In genomic region chr13:55468851-55469560, GRCm38 (mm10) we compare ENCODE assay signal across 8 mouse cellular contexts. TPM values are rescaled to one million over a fixed set of nuclear protein-coding genes. Genes with fewer than 3 reads are reported as not detected.
A peak's percentile ranks its signal among the peaks of the same experiment; 100 is the strongest.
DNase-seq lines count a peak whose midpoint lies in the region; ATAC-seq lines count a peak whose summit lies in the region.
"Had no signal": no experiment of that assay in that cellular context is flagged by ENCODE, and none has a peak within 500 bp of the region (broad histone marks: within the 10 kb centered on the region; RNA-seq: fewer than 3 reads in every experiment).

No protein-coding gene starts in this region.

- no peak for ATAC-seq in erythroid progenitor cell, adult 5-6 weeks (replicated peaks; ENCODE audit: low FRiP score, poor library complexity, severe bottlenecking)
- no peak for ATAC-seq in inflammation-experienced regulatory T-cells, adult 6 months

- peak; percentile 64 for DNase-seq in kidney, postnatal 14 days
- no peak for DNase-seq in kidney, adult 11 months
- peak; percentile 76 for DNase-seq in MN1 (ENCODE audit: low spot score)
- DNase-seq in embryo, embryonic 10.5 days (ENCODE audit: low spot score) = peak; percentile 71
- peak; percentile 72 for DNase-seq in lung, postnatal 36 days

RNA-seq across cellular contexts. Expression of gene Prr7, which starts 4.9 kb away (rescaled TPM):
- total RNA-seq in erythroid progenitor cell, adult 5-6 weeks (2015; ENCODE audit: low replicate concordance) = not detected in 2 replicates
- not detected in 2 replicates for total RNA-seq in erythroid progenitor cell, adult 5-6 weeks (2017; ENCODE audit: low replicate concordance)
- under 1 TPM in 1 of 3 experiments, not detected in 2; 0.26 TPM for polyA plus RNA-seq in inflammation-experienced regulatory T-cells, adult 6 months (2017; shearing (Covaris generic))

RNA-seq across cellular contexts. Expression of gene Dbn1, which starts 18.9 kb away (rescaled TPM):
- not detected in 2 replicates for total RNA-seq in erythroid progenitor cell, adult 5-6 weeks (2015; ENCODE audit: low replicate concordance)
- 0.45 TPM in 1 of 2 replicates, not detected in the other for total RNA-seq in erythroid progenitor cell, adult 5-6 weeks (2017; ENCODE audit: low replicate concordance)
- polyA plus RNA-seq in inflammation-experienced regulatory T-cells, adult 6 months (2017; shearing (Covaris generic)) = under 1 TPM in 1 of 3 experiments, not detected in 2; 0.15 TPM

RNA-seq across cellular contexts. Expression of gene Grk6, which starts 24.1 kb away (rescaled TPM):
- total RNA-seq in erythroid progenitor cell, adult 5-6 weeks (2015; ENCODE audit: low replicate concordance) = 48.2 and 55.5 TPM in 2 replicates
- total RNA-seq in erythroid progenitor cell, adult 5-6 weeks (2017; ENCODE audit: low replicate concordance) = 62.2 and 75.7 TPM in 2 replicates
- polyA plus RNA-seq in inflammation-experienced regulatory T-cells, adult 6 months (2017; shearing (Covaris generic)) = 10 to 100 TPM; 35.3 to 50.0 (median 40.5) TPM

RNA-seq across cellular contexts. Expression of gene F12, which starts 42.4 kb away (rescaled TPM):
- total RNA-seq in erythroid progenitor cell, adult 5-6 weeks (2015; ENCODE audit: low replicate concordance) = not detected in 2 replicates
- total RNA-seq in erythroid progenitor cell, adult 5-6 weeks (2017; ENCODE audit: low replicate concordance) = not detected in 2 replicates
- under 1 TPM in 1 of 3 experiments, not detected in 2; 0.24 TPM for polyA plus RNA-seq in inflammation-experienced regulatory T-cells, adult 6 months (2017; shearing (Covaris generic))
- polyA plus RNA-seq: neural tube, embryonic 14.5 days had no signal

RNA-seq across cellular contexts. Expression of gene Pdlim7, which starts 44.5 kb away (rescaled TPM):
- 0.84 and 1.4 TPM in 2 replicates for total RNA-seq in erythroid progenitor cell, adult 5-6 weeks (2015; ENCODE audit: low replicate concordance)
- total RNA-seq in erythroid progenitor cell, adult 5-6 weeks (2017; ENCODE audit: low replicate concordance) = 0.15 and 3.5 TPM in 2 replicates
- 10 to 100 TPM; 13.2 to 15.7 (median 13.5) TPM for polyA plus RNA-seq in inflammation-experienced regulatory T-cells, adult 6 months (2017; shearing (Covaris generic))
